Mouse (Mus musculus) embryonic facial prominence, embryonic 13.5 days (tissue): ENCODE measurements at regions not wholly inside any gene's neighbourhood (a gene's known extent, or its start where the extent isn't known, plus 50 kb on each side); places are given as distances from the start of the nearest gene placed in this dataset.

Experiments
- ATAC-seq: fragments of 200-750 bp; cut with Nextera tagmentation; 2 replicates; pipeline ENCODE4 v1.8.0; 2017; ENCODE audit warnings: low read depth; ENCODE audit not compliant: insufficient number of reproducible peaks, insufficient read depth, low FRiP score, low TSS enrichment
- H3K27ac ChIP-seq: fragments of 300-500 bp; sonication (generic); 2 replicates; pipeline ENCODE4 v1.5.1; 2015; ENCODE audit warnings: moderate library complexity, mild to moderate bottlenecking, inconsistent platforms
- H3K27me3 ChIP-seq: fragments of 300-500 bp; sonication (generic); 2 replicates; pipeline ENCODE4 v1.6.1; 2015; ENCODE audit warnings: mild to moderate bottlenecking, inconsistent platforms
- H3K36me3 ChIP-seq: fragments of 300-500 bp; sonication (generic); 2 replicates; pipeline ENCODE4 v1.6.1; 2015; ENCODE audit warnings: mild to moderate bottlenecking, inconsistent platforms
- H3K4me1 ChIP-seq: fragments of 300-500 bp; sonication (generic); 2 replicates; pipeline ENCODE4 v1.6.1; 2015; ENCODE audit warnings: inconsistent platforms
- H3K4me2 ChIP-seq: fragments of 300-500 bp; sonication (generic); 2 replicates; pipeline ENCODE4 v1.6.1; 2015; ENCODE audit warnings: moderate library complexity, mild to moderate bottlenecking, inconsistent platforms
- H3K4me3 ChIP-seq: fragments of 300-500 bp; sonication (generic); 2 replicates; pipeline ENCODE4 v1.5.1; 2015; ENCODE audit warnings: mild to moderate bottlenecking, inconsistent platforms
- H3K9ac ChIP-seq: fragments of 300-500 bp; sonication (generic); 2 replicates; pipeline ENCODE4 v1.6.1; 2015; ENCODE audit warnings: mild to moderate bottlenecking, inconsistent platforms
- H3K9me3 ChIP-seq: fragments of 300-500 bp; sonication (generic); 2 replicates; pipeline ENCODE4 v1.6.1; 2016; ENCODE audit warnings: inconsistent platforms
- WGBS: fragments of 180-500 bp; shearing (Covaris S2); methylation state at CpG from one replicate; pipeline ENCODE4 v1.1.7; 2015; ENCODE audit warnings: mixed read lengths; 5-methylcytosine and 5-hydroxymethylcytosine counted together

GRCm38 (mm10) chr1:35697834-35698500, 370.2 kb upstream of the Hs6st1 start:
- Histone ChIP-seq H3K27ac (no peak overlapping the region), H3K27me3 (no peaks in the 10 kb centered on the region), H3K4me2 (no peak overlapping the region), H3K9ac (no peak overlapping the region), H3K36me3 (no peaks in the 10 kb centered on the region), H3K4me3 (no peak overlapping the region), H3K9me3 (no peaks in the 10 kb centered on the region; the same call in none of the 2 replicates), H3K4me1 (peaks cover 6% of the 10 kb centered on the region; the same call in 1 of the 2 replicates)
- 9% methylated on average over 10 of the region's 10 CpGs for WGBS
- ATAC-seq, result no peak

- WGBS, result 77% methylated on average over 1 of the region's 1 CpGs
- H3K4me2 ChIP-seq, result no peak overlapping the region
- ATAC-seq, result no peak
- H3K4me1 ChIP-seq, result peaks cover 6% of the 10 kb centered on the region; the same call in 1 of the 2 replicates
- H3K4me3 ChIP-seq, result no peak overlapping the region
- no peak overlapping the region for H3K27ac ChIP-seq
- H3K36me3 ChIP-seq, result no peaks in the 10 kb centered on the region
- H3K9ac ChIP-seq, result no peak overlapping the region
- H3K9me3 ChIP-seq, result no peaks in the 10 kb centered on the region; the same call in 1 of the 2 replicates
- no peaks in the 10 kb centered on the region for H3K27me3 ChIP-seq
Measured at GRCm38 (mm10) chr1:35702585-35702984, 365.6 kb upstream of the Hs6st1 start.

- ATAC-seq, result no peak
- no peak overlapping the region for H3K4me3 ChIP-seq
- no peaks in the 10 kb centered on the region for H3K9me3 ChIP-seq
- no peak overlapping the region for H3K27ac ChIP-seq
- H3K4me2 ChIP-seq, result no peak overlapping the region
- no peaks in the 10 kb centered on the region for H3K36me3 ChIP-seq
- 78% methylated on average over 6 of the region's 6 CpGs for WGBS
- no peaks in the 10 kb centered on the region for H3K4me1 ChIP-seq
- H3K27me3 ChIP-seq, result no peaks in the 10 kb centered on the region
- H3K9ac ChIP-seq, result no peak overlapping the region
Measured at GRCm38 (mm10) chr1:35706336-35706735, 361.9 kb upstream of the Hs6st1 start.

GRCm38 (mm10) chr1:35708176-35708788, 359.9 kb upstream of the Hs6st1 start:
- WGBS, result 86% methylated on average over 2 of the region's 2 CpGs
- Histone ChIP-seq H3K36me3 (no peaks in the 10 kb centered on the region), H3K4me1 (0 out of 2 replicates have a peak, but pooled peaks cover 2% of the 10 kb centered on the region), H3K27ac (no peak overlapping the region), H3K4me2 (no peak overlapping the region), H3K9ac (no peak overlapping the region), H3K27me3 (no peaks in the 10 kb centered on the region), H3K4me3 (no peak overlapping the region), H3K9me3 (no peaks in the 10 kb centered on the region)
- no peak for ATAC-seq

- Histone ChIP-seq H3K27me3 (no peaks in the 10 kb centered on the region), H3K9me3 (no peaks in the 10 kb centered on the region), H3K4me1 (0 out of 2 replicates have a peak, but pooled peaks cover 2% of the 10 kb centered on the region), H3K4me3 (no peak overlapping the region), H3K27ac (no peak overlapping the region), H3K9ac (no peak overlapping the region), H3K4me2 (no peak overlapping the region), H3K36me3 (no peaks in the 10 kb centered on the region)
- ATAC-seq, result no peak
Measured at GRCm38 (mm10) chr1:35709214-35709613, 359.0 kb upstream of the Hs6st1 start.

GRCm38 (mm10) chr1:35713961-35714360, 354.2 kb upstream of the Hs6st1 start:
- no peaks in the 10 kb centered on the region for H3K36me3 ChIP-seq
- no peak for ATAC-seq
- 0 out of 2 replicates have a peak, but pooled peaks cover 2% of the 10 kb centered on the region for H3K4me1 ChIP-seq
- H3K27ac ChIP-seq, result no peak overlapping the region
- WGBS, result 49% methylated on average over 4 of the region's 4 CpGs
- no peaks in the 10 kb centered on the region for H3K9me3 ChIP-seq
- no peak overlapping the region for H3K9ac ChIP-seq
- H3K4me2 ChIP-seq, result no peak overlapping the region
- no peaks in the 10 kb centered on the region for H3K27me3 ChIP-seq
- H3K4me3 ChIP-seq, result no peak overlapping the region

GRCm38 (mm10) chr1:35715931-35716330, 352.3 kb upstream of the Hs6st1 start:
- Histone ChIP-seq H3K9ac (no peak overlapping the region), H3K4me2 (no peak overlapping the region), H3K27me3 (no peaks in the 10 kb centered on the region), H3K4me1 (0 out of 2 replicates have a peak, but pooled peaks cover 2% of the 10 kb centered on the region), H3K9me3 (no peaks in the 10 kb centered on the region), H3K4me3 (no peak overlapping the region), H3K36me3 (no peaks in the 10 kb centered on the region), H3K27ac (no peak overlapping the region)
- WGBS, result 57% methylated on average over 6 of the region's 6 CpGs
- ATAC-seq, result no peak

- Histone ChIP-seq H3K36me3 (no peaks in the 10 kb centered on the region), H3K4me1 (0 out of 2 replicates have a peak, but pooled peaks cover under 1% of the 10 kb centered on the region), H3K27me3 (no peaks in the 10 kb centered on the region), H3K9ac (no peak overlapping the region), H3K4me3 (no peak overlapping the region), H3K27ac (no peak overlapping the region), H3K4me2 (no peak overlapping the region), H3K9me3 (no peaks in the 10 kb centered on the region)
- WGBS, result 95% methylated on average over 2 of the region's 2 CpGs
- no peak for ATAC-seq
Measured at GRCm38 (mm10) chr1:35717166-35717565, 351.0 kb upstream of the Hs6st1 start.

GRCm38 (mm10) chr1:35717659-35718058, 350.5 kb upstream of the Hs6st1 start:
- no peaks in the 10 kb centered on the region for H3K4me1 ChIP-seq
- H3K9ac ChIP-seq, result no peak overlapping the region
- no peaks in the 10 kb centered on the region for H3K27me3 ChIP-seq
- ATAC-seq, result no peak
- 82% methylated on average over 2 of the region's 2 CpGs for WGBS
- H3K27ac ChIP-seq, result no peak overlapping the region
- H3K4me2 ChIP-seq, result no peak overlapping the region
- no peaks in the 10 kb centered on the region for H3K36me3 ChIP-seq
- no peaks in the 10 kb centered on the region for H3K9me3 ChIP-seq
- H3K4me3 ChIP-seq, result no peak overlapping the region

GRCm38 (mm10) chr1:35720063-35720462, 348.1 kb upstream of the Hs6st1 start:
- Histone ChIP-seq H3K36me3 (no peaks in the 10 kb centered on the region), H3K9me3 (no peaks in the 10 kb centered on the region), H3K4me3 (no peak overlapping the region), H3K4me2 (no peak overlapping the region), H3K27ac (no peak overlapping the region), H3K9ac (no peak overlapping the region), H3K4me1 (no peaks in the 10 kb centered on the region), H3K27me3 (no peaks in the 10 kb centered on the region)
- 82% methylated on average over 3 of the region's 3 CpGs for WGBS
- ATAC-seq, result no peak

GRCm38 (mm10) chr1:35724366-35724900, 343.8 kb upstream of the Hs6st1 start:
- no peaks in the 10 kb centered on the region for H3K36me3 ChIP-seq
- H3K4me1 ChIP-seq, result no peaks in the 10 kb centered on the region
- 86% methylated on average over 3 of the region's 3 CpGs for WGBS
- no peak for ATAC-seq
- H3K27ac ChIP-seq, result no peak overlapping the region
- H3K4me2 ChIP-seq, result no peak overlapping the region
- no peaks in the 10 kb centered on the region for H3K27me3 ChIP-seq
- H3K9ac ChIP-seq, result no peak overlapping the region
- H3K4me3 ChIP-seq, result no peak overlapping the region
- H3K9me3 ChIP-seq, result no peaks in the 10 kb centered on the region

GRCm38 (mm10) chr1:35726596-35726995, 341.6 kb upstream of the Hs6st1 start:
- Histone ChIP-seq H3K27me3 (no peaks in the 10 kb centered on the region), H3K9me3 (no peaks in the 10 kb centered on the region), H3K27ac (no peak overlapping the region), H3K9ac (no peak overlapping the region), H3K36me3 (no peaks in the 10 kb centered on the region), H3K4me1 (no peaks in the 10 kb centered on the region), H3K4me3 (no peak overlapping the region), H3K4me2 (no peak overlapping the region)
- no peak for ATAC-seq
- 14% methylated on average over 1 of the region's 1 CpGs for WGBS
